Mouse (Mus musculus): ENCODE results near the gene Dock8.

GRCm38 (mm10) chr19:25162270-25162669 is 162.9 kb downstream of the Dock8 start:
- TF ChIP-seq GATA1 (IDR thresholded peaks at IDR 0.05; ENCODE audit: low read length) (no peak), TAL1 (IDR thresholded peaks at IDR 0.05; ENCODE audit: low read length) (no peak)

Data from erythroblast, embryonic 14.5 days (primary cell).